Mouse (Mus musculus) MEL (cell line): ENCODE measurements at regions not wholly inside any gene's neighbourhood (a gene's known extent, or its start where the extent isn't known, plus 50 kb on each side); places are given as distances from the start of the nearest gene placed in this dataset.

Experiments used
- DNase-seq: peaks from one replicate; pipeline ENCODE4 v3.0.0; 2011; ENCODE audit warnings: low read depth, low spot score
- H3K27ac ChIP-seq: 2 replicates; pipeline ENCODE4 v1.5.1; 2012; ENCODE audit warnings: low read depth, mild to moderate bottlenecking, control low read depth, low read length, moderate library complexity; ENCODE audit not compliant: control insufficient read depth
- H3K27me3 ChIP-seq, 2 experiments: fragments of 150-350 bp in 1 of 2; sonication (generic) in 1 of 2; 2 replicates each; pipeline ENCODE4 v1.6.1; 2012; ENCODE audit warnings: low read length in 2 of 2, mild to moderate bottlenecking in 2 of 2, improper control_type of control experiment in 1 of 2, moderate library complexity in 1 of 2; ENCODE audit not compliant: insufficient read depth in 2 of 2, control insufficient read depth in 1 of 2
- H3K36me3 ChIP-seq, 2 experiments: 2 replicates each; pipeline ENCODE4 v1.6.1; 2012 to 2014; ENCODE audit warnings: low read length in 2 of 2, improper control_type of control experiment in 1 of 2, inconsistent platforms in 1 of 2, mild to moderate bottlenecking in 1 of 2; ENCODE audit not compliant: insufficient read depth in 2 of 2, control insufficient read depth in 1 of 2
- H3K4me1 ChIP-seq, 2 experiments: fragments of 150-350 bp in 1 of 2; sonication (generic) in 1 of 2; 2 replicates each; pipeline ENCODE4 v1.6.1; 2012; ENCODE audit warnings: low read length in 2 of 2, improper control_type of control experiment in 1 of 2, mild to moderate bottlenecking in 1 of 2; ENCODE audit not compliant: insufficient read depth in 2 of 2, control insufficient read depth in 1 of 2
- H3K4me3 ChIP-seq, 2 experiments: fragments of 150-350 bp in 1 of 2; sonication (generic) in 1 of 2; 2 replicates each; pipeline ENCODE4 v1.5.1; 2012; ENCODE audit warnings: low read depth in 2 of 2, low read length in 2 of 2, mild to moderate bottlenecking in 2 of 2, moderate library complexity in 2 of 2, control low read depth in 1 of 2, improper control_type of control experiment in 1 of 2; ENCODE audit not compliant: control insufficient read depth in 1 of 2, insufficient read depth in 1 of 2
- H3K79me2 ChIP-seq: 2 replicates; pipeline ENCODE4 v1.6.1; 2012; ENCODE audit warnings: mild to moderate bottlenecking, low read length, moderate library complexity; ENCODE audit not compliant: control insufficient read depth, poor library complexity, insufficient read depth
- H3K9ac ChIP-seq: 2 replicates; pipeline ENCODE4 v1.6.1; 2012; ENCODE audit warnings: low read depth, mild to moderate bottlenecking, control low read depth, low read length, moderate library complexity; ENCODE audit not compliant: control insufficient read depth, poor library complexity, severe bottlenecking
- H3K9me3 ChIP-seq: fragments of 150-350 bp; sonication (generic); replicated peaks from 2 replicates; pipeline ENCODE4 v1.6.1; 2012; ENCODE audit warnings: mild to moderate bottlenecking, low read length, improper control_type of control experiment, moderate library complexity; ENCODE audit not compliant: insufficient read depth
- CHD1 ChIP-seq: IDR thresholded peaks from 2 replicates; pipeline ENCODE4 v1.6.1; 2012; ENCODE audit warnings: low read depth, mild to moderate bottlenecking, inconsistent platforms, low read length, improper control_type of control experiment
- CHD2 ChIP-seq: IDR thresholded peaks from 2 replicates; pipeline ENCODE4 v1.6.1; 2011; ENCODE audit warnings: low read length, improper control_type of control experiment
- CTCF ChIP-seq, 3 experiments: IDR thresholded peaks in 2 of 3; conservative IDR thresholded peaks in 1 of 3; 2 replicates each; pipeline ENCODE4 v1.5.1; 2011 to 2012; ENCODE audit warnings: low read length in 3 of 3, low read depth in 2 of 3, mild to moderate bottlenecking in 2 of 3, improper control_type of control experiment in 1 of 3, inconsistent platforms in 1 of 3, mixed read lengths in 1 of 3, moderate library complexity in 1 of 3; ENCODE audit not compliant: control insufficient read depth in 1 of 3, insufficient read depth in 1 of 3, poor library complexity in 1 of 3, severe bottlenecking in 1 of 3
- ELF1 ChIP-seq: IDR thresholded peaks from 2 replicates; pipeline ENCODE4 v1.6.1; 2014; ENCODE audit warnings: low read depth, mild to moderate bottlenecking, inconsistent platforms, low read length, improper control_type of control experiment, moderate library complexity
- ETS1 ChIP-seq: IDR thresholded peaks from 2 replicates; pipeline ENCODE4 v1.6.1; 2012; ENCODE audit warnings: low read depth, mild to moderate bottlenecking, inconsistent platforms, low read length, improper control_type of control experiment, moderate library complexity
- JUND ChIP-seq: IDR thresholded peaks from 2 replicates; pipeline ENCODE4 v1.6.1; 2011; ENCODE audit warnings: low read depth, mild to moderate bottlenecking, improper control_type of control experiment, low read length
- MAX ChIP-seq: IDR thresholded peaks from 2 replicates; pipeline ENCODE4 v1.6.1; 2011; ENCODE audit warnings: low read length, improper control_type of control experiment
- MAZ ChIP-seq: IDR thresholded peaks from 2 replicates; pipeline ENCODE4 v1.6.1; 2012; ENCODE audit warnings: low read depth, mild to moderate bottlenecking, inconsistent platforms, low read length, improper control_type of control experiment
- MEF2A ChIP-seq: IDR thresholded peaks from 2 replicates; pipeline ENCODE4 v1.6.1; 2014; ENCODE audit warnings: low read depth, mild to moderate bottlenecking, inconsistent platforms, low read length, improper control_type of control experiment; ENCODE audit not compliant: poor library complexity, insufficient replicate concordance, severe bottlenecking; ENCODE audit errors: extremely low read depth
- MXI1 ChIP-seq: IDR thresholded peaks from 2 replicates; pipeline ENCODE4 v1.6.1; 2011; ENCODE audit warnings: mild to moderate bottlenecking, low read depth, low read length, improper control_type of control experiment
- MYB ChIP-seq: IDR thresholded peaks from 2 replicates; pipeline ENCODE4 v1.6.1; 2011; ENCODE audit warnings: mild to moderate bottlenecking, low read depth, low read length, improper control_type of control experiment
- NRF1 ChIP-seq: IDR thresholded peaks from 2 replicates; pipeline ENCODE4 v1.6.1; 2014; ENCODE audit warnings: low read depth, mild to moderate bottlenecking, inconsistent platforms, low read length, improper control_type of control experiment, moderate library complexity; ENCODE audit not compliant: poor library complexity, insufficient read depth, severe bottlenecking
- POLR2A ChIP-seq, 2 experiments: IDR thresholded peaks; 2 replicates each; pipeline ENCODE4 v1.6.1; 2011 to 2012; ENCODE audit warnings: low read length in 2 of 2, mild to moderate bottlenecking in 2 of 2, control low read depth in 1 of 2, improper control_type of control experiment in 1 of 2, low read depth in 1 of 2, moderate library complexity in 1 of 2; ENCODE audit not compliant: control insufficient read depth in 1 of 2, insufficient read depth in 1 of 2, poor library complexity in 1 of 2
- POLR2AphosphoS2 ChIP-seq: IDR thresholded peaks from 2 replicates; pipeline ENCODE4 v1.6.1; 2011; ENCODE audit warnings: low read length, improper control_type of control experiment
- RAD21 ChIP-seq: IDR thresholded peaks from 2 replicates; pipeline ENCODE4 v1.6.1; 2011; ENCODE audit warnings: mild to moderate bottlenecking, low read depth, low read length, improper control_type of control experiment
- RCOR1 ChIP-seq: IDR thresholded peaks from 2 replicates; pipeline ENCODE4 v1.6.1; 2012; ENCODE audit warnings: low read depth, mild to moderate bottlenecking, inconsistent platforms, low read length, improper control_type of control experiment
- ZC3H11A ChIP-seq: IDR thresholded peaks from 2 replicates; pipeline ENCODE4 v1.6.1; 2012; ENCODE audit warnings: low read depth, mild to moderate bottlenecking, inconsistent platforms, low read length, improper control_type of control experiment
- ZNF384 ChIP-seq: IDR thresholded peaks from 2 replicates; pipeline ENCODE4 v1.6.1; 2012; ENCODE audit warnings: low read depth, mild to moderate bottlenecking, inconsistent platforms, low read length, improper control_type of control experiment

- no peaks in the 10 kb centered on the region for H3K36me3 ChIP-seq
- no peak for TF ChIP-seq CHD2
- TF ChIP-seq ELF1, result no peak
- TF ChIP-seq MAZ, result no peak
- TF ChIP-seq POLR2AphosphoS2, result no peak
- DNase-seq, result no peak
- H3K9ac ChIP-seq, result no peak overlapping the region
- H3K79me2 ChIP-seq, result no peaks in the 10 kb centered on the region
- H3K27ac ChIP-seq, result no peak overlapping the region
- H3K27me3 ChIP-seq, result peaks cover 12 to 22% of the 10 kb centered on the region in 2 experiments
- no peaks in the 10 kb centered on the region for H3K9me3 ChIP-seq
- no peak overlapping the region for H3K4me3 ChIP-seq
- no peaks in the 10 kb centered on the region for H3K4me1 ChIP-seq
Observed at GRCm38 (mm10) chr11:19737331-19737730, 186.8 kb upstream of the Spred2 start.

- H3K36me3 ChIP-seq, result no peaks in the 10 kb centered on the region
- TF ChIP-seq ETS1 (no peak), MXI1 (no peak), NRF1 (no peak), ZC3H11A (no peak), MYB (no peak), RCOR1 (no peak), JUND (no peak), ZNF384 (no peak), CHD1 (no peak), MAX (no peak), CTCF (IDR thresholded peaks at IDR 0.05 in 2 of 3, conservative IDR thresholded peaks at IDR 0.05 in 1 of 3; ENCODE audit: control insufficient read depth in 1 of 3, insufficient read depth in 1 of 3, low read depth in 2 of 3, low read length in 3 of 3, poor library complexity in 1 of 3, severe bottlenecking in 1 of 3) (no peak), ELF1 (no peak), POLR2A (IDR thresholded peaks at IDR 0.05; ENCODE audit: control insufficient read depth in 1 of 2, insufficient read depth in 1 of 2, low read depth in 1 of 2, low read length in 2 of 2, poor library complexity in 1 of 2) (no peak), MAZ (no peak), RAD21 (no peak), MEF2A (no peak)
- no peak for DNase-seq
- no peaks in the 10 kb centered on the region for H3K79me2 ChIP-seq
- no peaks in the 10 kb centered on the region for H3K9me3 ChIP-seq
- H3K27me3 ChIP-seq, result peaks cover 12 to 22% of the 10 kb centered on the region in 2 experiments
- no peak overlapping the region for H3K27ac ChIP-seq
- H3K4me1 ChIP-seq, result no peaks in the 10 kb centered on the region
- H3K9ac ChIP-seq, result no peak overlapping the region
- H3K4me3 ChIP-seq, result no peak overlapping the region
Observed at GRCm38 (mm10) chr11:19737807-19738206, 186.4 kb upstream of the Spred2 start.
